Mouse (Mus musculus): Measurements from ENCODE around the gene Fahd1. TPM values are rescaled to one million over a fixed set of nuclear protein-coding genes. Genes with fewer than 3 reads are reported as not detected.

Gene Fahd1
- polyA plus RNA-seq, 1 experiment from 2014 or later, result 18.2 TPM

Other genes starting within 250 kb of the Fahd1 start
- 66.5 and 75.0 TPM in 2 replicates for gene Tsc2, start 217.7 kb downstream of the Fahd1 start, polyA plus RNA-seq (2016; fragmentation: Nextera tagmentation; extraction: Ambion mirVana)
- gene Nthl1, start 217.7 kb downstream of the Fahd1 start, polyA plus RNA-seq (2016; fragmentation: Nextera tagmentation; extraction: Ambion mirVana), result 10.5 and 12.4 TPM in 2 replicates
- 36.9 and 37.7 TPM in 2 replicates for gene Slc9a3r2, start 200.0 kb downstream of the Fahd1 start, polyA plus RNA-seq (2016; fragmentation: Nextera tagmentation; extraction: Ambion mirVana)
- gene Npw, start 191.9 kb downstream of the Fahd1 start, polyA plus RNA-seq (2016; fragmentation: Nextera tagmentation; extraction: Ambion mirVana), result not detected in 2 replicates
- gene Zfp598, start 180.7 kb downstream of the Fahd1 start, polyA plus RNA-seq (2016; fragmentation: Nextera tagmentation; extraction: Ambion mirVana), result 24.1 and 27.2 TPM in 2 replicates
- 42.3 and 43.3 TPM in 2 replicates for gene Syngr3, start 160.4 kb downstream of the Fahd1 start, polyA plus RNA-seq (2016; fragmentation: Nextera tagmentation; extraction: Ambion mirVana)
- gene Gfer, start 154.2 kb downstream of the Fahd1 start, polyA plus RNA-seq (2016; fragmentation: Nextera tagmentation; extraction: Ambion mirVana), result 40.2 and 41.9 TPM in 2 replicates
- gene Noxo1, start 154.1 kb downstream of the Fahd1 start, polyA plus RNA-seq (2016; fragmentation: Nextera tagmentation; extraction: Ambion mirVana), result 2.4 and 3.0 TPM in 2 replicates
- gene Tbl3, start 142.7 kb downstream of the Fahd1 start, polyA plus RNA-seq (2016; fragmentation: Nextera tagmentation; extraction: Ambion mirVana), result 91.5 and 95.3 TPM in 2 replicates
- gene Rnf151, start 132.3 kb downstream of the Fahd1 start, polyA plus RNA-seq (2016; fragmentation: Nextera tagmentation; extraction: Ambion mirVana), result not detected in 2 replicates
- gene Rps2, start 132.2 kb downstream of the Fahd1 start, polyA plus RNA-seq (2016; fragmentation: Nextera tagmentation; extraction: Ambion mirVana), result 826 and 871 TPM in 2 replicates
- 230 and 240 TPM in 2 replicates for gene Ndufb10, start 125.9 kb downstream of the Fahd1 start, polyA plus RNA-seq (2016; fragmentation: Nextera tagmentation; extraction: Ambion mirVana)
- gene Rpl3l, start 122.5 kb downstream of the Fahd1 start, polyA plus RNA-seq (2016; fragmentation: Nextera tagmentation; extraction: Ambion mirVana), result not detected in 2 replicates
- gene Msrb1, start 113.7 kb downstream of the Fahd1 start, polyA plus RNA-seq (2016; fragmentation: Nextera tagmentation; extraction: Ambion mirVana), result 23.3 and 24.8 TPM in 2 replicates
- gene Hs3st6, start 97.4 kb downstream of the Fahd1 start, polyA plus RNA-seq (2016; fragmentation: Nextera tagmentation; extraction: Ambion mirVana), result 0.62 and 0.69 TPM in 2 replicates
- not detected in 2 replicates for gene Meiob, start 46.1 kb downstream of the Fahd1 start, polyA plus RNA-seq (2016; fragmentation: Nextera tagmentation; extraction: Ambion mirVana)
- gene Hagh, start 10.2 kb downstream of the Fahd1 start, polyA plus RNA-seq (2016; fragmentation: Nextera tagmentation; extraction: Ambion mirVana), result 37.5 and 40.0 TPM in 2 replicates
- 0.28 and 0.32 TPM in 2 replicates for gene Igfals, start 15.6 kb upstream of the Fahd1 start, polyA plus RNA-seq (2016; fragmentation: Nextera tagmentation; extraction: Ambion mirVana)
- gene Nubp2, start 36.0 kb upstream of the Fahd1 start, polyA plus RNA-seq (2016; fragmentation: Nextera tagmentation; extraction: Ambion mirVana), result 75.4 and 75.9 TPM in 2 replicates
- 53.1 and 57.7 TPM in 2 replicates for gene Spsb3, start 36.3 kb upstream of the Fahd1 start, polyA plus RNA-seq (2016; fragmentation: Nextera tagmentation; extraction: Ambion mirVana)
- gene Eme2, start 44.7 kb upstream of the Fahd1 start, polyA plus RNA-seq (2016; fragmentation: Nextera tagmentation; extraction: Ambion mirVana), result 41.6 and 44.5 TPM in 2 replicates
- 89.9 and 98.4 TPM in 2 replicates for gene Mrps34, start 44.8 kb upstream of the Fahd1 start, polyA plus RNA-seq (2016; fragmentation: Nextera tagmentation; extraction: Ambion mirVana)
- gene Nme3, start 46.1 kb upstream of the Fahd1 start, polyA plus RNA-seq (2016; fragmentation: Nextera tagmentation; extraction: Ambion mirVana), result 49.7 and 55.1 TPM in 2 replicates
- 78.9 and 82.1 TPM in 2 replicates for gene Mapk8ip3, start 86.6 kb upstream of the Fahd1 start, polyA plus RNA-seq (2016; fragmentation: Nextera tagmentation; extraction: Ambion mirVana)
- 183 TPM in 2 replicates for gene Jpt2, start 110.3 kb upstream of the Fahd1 start, polyA plus RNA-seq (2016; fragmentation: Nextera tagmentation; extraction: Ambion mirVana)
- gene Cramp1l, start 165.4 kb upstream of the Fahd1 start, polyA plus RNA-seq (2016; fragmentation: Nextera tagmentation; extraction: Ambion mirVana), result 12.0 and 13.1 TPM in 2 replicates
- 23.0 and 29.4 TPM in 2 replicates for gene Ift140, start 165.7 kb upstream of the Fahd1 start, polyA plus RNA-seq (2016; fragmentation: Nextera tagmentation; extraction: Ambion mirVana)
- gene Tmem204, start 233.2 kb upstream of the Fahd1 start, polyA plus RNA-seq (2016; fragmentation: Nextera tagmentation; extraction: Ambion mirVana), result 11.1 and 11.7 TPM in 2 replicates

Data from neural tube, embryonic 12.5 days (tissue).